In the genomic region with DNA sequence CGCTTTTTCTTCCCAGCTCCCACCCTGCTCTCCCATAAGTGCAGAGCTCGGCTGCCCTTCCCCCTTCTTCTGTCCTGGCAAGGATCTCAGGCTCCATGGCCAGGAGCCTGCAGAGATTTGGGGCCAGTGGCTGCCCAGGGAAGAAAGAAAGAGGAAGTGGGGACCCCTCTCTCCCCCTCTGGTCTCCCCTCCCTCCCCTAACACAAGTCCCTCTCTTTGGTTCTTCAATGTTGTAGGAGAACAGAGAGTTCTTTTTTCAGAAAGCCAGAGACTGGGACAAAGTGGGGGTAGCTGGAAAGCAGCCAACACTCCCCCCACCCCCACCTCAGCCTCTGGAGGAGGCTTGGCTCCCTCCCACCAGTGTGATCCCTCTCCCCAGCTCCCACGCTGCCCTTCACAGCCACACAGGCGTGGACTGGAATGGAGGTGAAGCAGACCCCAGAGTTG, we compare ENCODE assay signal across 7 mouse cellular contexts. TPM values are rescaled to one million over a fixed set of nuclear protein-coding genes. Genes with fewer than 3 reads are reported as not detected.
DNase-seq lines count a peak whose midpoint lies in the region; ATAC-seq and TF ChIP-seq lines count a peak whose summit lies in the region.

No protein-coding gene starts in this region.

- no peaks in the 10 kb centered on the region for H3K36me3 ChIP-seq in lung, postnatal 0 days (ENCODE audit: insufficient read depth, low read length)
- no peaks in the 10 kb centered on the region for H3K36me3 ChIP-seq in forebrain, embryonic 12.5 days (replicated peaks)
- H3K36me3 ChIP-seq in myocyte (ENCODE audit: control insufficient read depth, insufficient read depth): no peaks in the 10 kb centered on the region

- H3K9ac ChIP-seq in lung, postnatal 0 days (replicated peaks; ENCODE audit: low read depth): no peak overlapping the region
- H3K9ac ChIP-seq in forebrain, embryonic 12.5 days: no peak overlapping the region

- H3K27ac ChIP-seq in lung, postnatal 0 days (ENCODE audit: low read length): 0 out of 2 replicates have a peak overlapping the region, but pooled peaks have one; percentile 32
- peak overlapping the region; percentile 71 for H3K27ac ChIP-seq in forebrain, embryonic 12.5 days

- TF ChIP-seq EP300 in lung, postnatal 0 days (IDR thresholded peaks at IDR 0.05): no peak

- H3K79me2 ChIP-seq in myocyte (ENCODE audit: control insufficient read depth, insufficient read depth): no peaks in the 10 kb centered on the region

- H3K9me3 ChIP-seq in lung, postnatal 0 days (ENCODE audit: low read length): no peaks in the 10 kb centered on the region
- no peaks in the 10 kb centered on the region for H3K9me3 ChIP-seq in forebrain, embryonic 12.5 days

- TF ChIP-seq CTCF in lung, postnatal 0 days (IDR thresholded peaks at IDR 0.05): no peak

- peak overlapping the region; percentile 43 for H3K4me2 ChIP-seq in lung, postnatal 0 days (replicated peaks; ENCODE audit: low read depth, low read length)
- H3K4me2 ChIP-seq in forebrain, embryonic 12.5 days: peak overlapping the region; percentile 40; the same call in 1 of the 2 replicates
- peak overlapping the region; percentile 78 for H3K4me2 ChIP-seq in myocyte (ENCODE audit: low read depth)

- no peak overlapping the region for H3ac ChIP-seq in myocyte (ENCODE audit: control insufficient read depth, insufficient read length)

- peaks cover 4% of the 10 kb centered on the region; the same call in 1 of the 2 replicates for H3K4me1 ChIP-seq in lung, postnatal 0 days (ENCODE audit: insufficient read depth, low read depth, low read length)
- H3K4me1 ChIP-seq in forebrain, embryonic 12.5 days: peaks cover 40% of the 10 kb centered on the region

- peak overlapping the region; percentile 1; the same call in 1 of the 2 replicates for H3K4me3 ChIP-seq in lung, postnatal 0 days (ENCODE audit: low read depth, low read length)
- no peak overlapping the region for H3K4me3 ChIP-seq in forebrain, embryonic 12.5 days (replicated peaks)
- H3K4me3 ChIP-seq in myocyte: peak overlapping the region; percentile 29

- H3K27me3 ChIP-seq in lung, postnatal 0 days (replicated peaks; ENCODE audit: insufficient read depth, low read length): no peaks in the 10 kb centered on the region
- peaks cover 9% of the 10 kb centered on the region; the same call in 1 of the 2 replicates for H3K27me3 ChIP-seq in forebrain, embryonic 12.5 days
- no peaks in the 10 kb centered on the region for H3K27me3 ChIP-seq in myocyte (ENCODE audit: control insufficient read depth, insufficient read depth, insufficient read length)

- TF ChIP-seq POLR2A in myocyte (IDR thresholded peaks at IDR 0.05; ENCODE audit: insufficient read length, low read depth): no peak

- no peak for ATAC-seq in lung, postnatal 0 days
- peak; percentile 59 for ATAC-seq in forebrain, embryonic 12.5 days (ENCODE audit: low FRiP score)

- intact Hi-C loops in heart, postnatal 14 days (cut with DNase I): no loop called here

- WGBS in lung, postnatal 0 days: 37% methylated on average over 4 of the region's 4 CpGs
- 34% methylated on average over 4 of the region's 4 CpGs for WGBS in forebrain, embryonic 12.5 days

- DNase-seq in lung, postnatal 0 days (ENCODE audit: low spot score): peak; percentile 17
- DNase-seq in lung, postnatal 14 days: no peak
- peak; percentile 59 to 70 for DNase-seq in heart, postnatal 14 days
- DNase-seq in frontal cortex, postnatal 36 days (ENCODE audit: low spot score in 2 of 2): no peak
- DNase-seq in layer of hippocampus, adult 9-10 months (ENCODE audit: low spot score): no peak

TF ChIP-seq in myocyte, 11 proteins besides CTCF, POLR2A, EP300 and RAD21:
- TF ChIP-seq TCF12 (IDR thresholded peaks at IDR 0.05; ENCODE audit: insufficient read depth, poor library complexity, severe bottlenecking) (no peak), E2F4 (IDR thresholded peaks at IDR 0.05; ENCODE audit: insufficient read depth) (no peak)

RNA-seq across cellular contexts. Expression of a gene that starts 2.1 kb away (rescaled TPM):
- 15.3 and 17.0 TPM in 2 replicates for polyA plus RNA-seq in lung, postnatal 0 days (2015; fragmentation: Nextera tagmentation; extraction: Ambion mirVana)
- polyA plus RNA-seq in forebrain, embryonic 12.5 days (2016; fragmentation: Nextera tagmentation; extraction: Ambion mirVana): 9.5 and 10.8 TPM in 2 replicates
- total RNA-seq in heart, postnatal 14 days (2021): 100 to 1,000 TPM; 448 to 458 TPM
- 92.9 TPM for polyA plus RNA-seq in myocyte (2012; fragmentation: generic; extraction: Trizol)

RNA-seq across cellular contexts. Expression of a gene that starts 33.3 kb away (rescaled TPM):
- polyA plus RNA-seq in lung, postnatal 0 days (2015; fragmentation: Nextera tagmentation; extraction: Ambion mirVana): not detected in 2 replicates
- polyA plus RNA-seq in forebrain, embryonic 12.5 days (2016; fragmentation: Nextera tagmentation; extraction: Ambion mirVana): 2.5 and 2.8 TPM in 2 replicates
- total RNA-seq in heart, postnatal 14 days (2021): not detected
- polyA plus RNA-seq in myocyte (2012; fragmentation: generic; extraction: Trizol): 0.01 TPM

RNA-seq across cellular contexts. Expression of a gene that starts 34.3 kb away (rescaled TPM):
- polyA plus RNA-seq in lung, postnatal 0 days (2015; fragmentation: Nextera tagmentation; extraction: Ambion mirVana): 30.0 and 32.4 TPM in 2 replicates
- 122 and 127 TPM in 2 replicates for polyA plus RNA-seq in forebrain, embryonic 12.5 days (2016; fragmentation: Nextera tagmentation; extraction: Ambion mirVana)
- 10 to 100 TPM; 13.8 to 16.3 TPM for total RNA-seq in heart, postnatal 14 days (2021)
- polyA plus RNA-seq in myocyte (2012; fragmentation: generic; extraction: Trizol): 79.7 TPM

RNA-seq across cellular contexts. Expression of a gene that starts 37.6 kb away (rescaled TPM):
- polyA plus RNA-seq in lung, postnatal 0 days (2015; fragmentation: Nextera tagmentation; extraction: Ambion mirVana): 0.04 and 0.05 TPM in 2 replicates
- polyA plus RNA-seq in forebrain, embryonic 12.5 days (2016; fragmentation: Nextera tagmentation; extraction: Ambion mirVana): 0.05 and 0.06 TPM in 2 replicates
- total RNA-seq in heart, postnatal 14 days (2021): not detected
- 0.06 TPM for polyA plus RNA-seq in myocyte (2012; fragmentation: generic; extraction: Trizol)

RNA-seq across cellular contexts. Expression of a gene that starts 45.2 kb away (rescaled TPM):
- 0.04 TPM in 2 replicates for polyA plus RNA-seq in lung, postnatal 0 days (2015; fragmentation: Nextera tagmentation; extraction: Ambion mirVana)
- polyA plus RNA-seq in forebrain, embryonic 12.5 days (2016; fragmentation: Nextera tagmentation; extraction: Ambion mirVana): 0.93 and 1.2 TPM in 2 replicates
- under 1 TPM; 0.10 to 0.22 TPM for total RNA-seq in heart, postnatal 14 days (2021)
- not detected for polyA plus RNA-seq in myocyte (2012; fragmentation: generic; extraction: Trizol)

Comparison
In these comparisons a context has a peak if more than half of its experiments do, and no peak if none do; other contexts are left out.
1. DNase-seq: peak in lung, postnatal 0 days (single experiment) and heart, postnatal 14 days (2 of 2); none in lung, postnatal 14 days (single experiment), frontal cortex, postnatal 36 days (0 of 2) and layer of hippocampus, adult 9-10 months (single experiment).
2. Peak in every context shown above with its lines, with median percentiles within 50 percentile points of each other: H3K4me2 ChIP-seq.